Mouse (Mus musculus): ENCODE measurements at regions not wholly inside any gene's neighbourhood (a gene's known extent, or its start where the extent isn't known, plus 50 kb on each side); places are given as distances from the start of the nearest gene placed in this dataset.

GRCm38 (mm10) chr14:99366281-99366987 lies 67.9 kb downstream of the Klf5 start:
- DNase-seq (ENCODE audit: low spot score), result no peak

GRCm38 (mm10) chr14:99366996-99367555 lies 68.6 kb downstream of the Klf5 start:
- no peak for DNase-seq (ENCODE audit: low spot score)

GRCm38 (mm10) chr14:99369366-99369765 lies 70.9 kb downstream of the Klf5 start:
- no peak for DNase-seq (ENCODE audit: low spot score)

GRCm38 (mm10) chr14:99373682-99374081 lies 75.2 kb downstream of the Klf5 start:
- no peak for DNase-seq (ENCODE audit: low spot score)

GRCm38 (mm10) chr14:99375040-99375610 lies 76.6 kb downstream of the Klf5 start:
- DNase-seq (ENCODE audit: low spot score), result no peak

GRCm38 (mm10) chr14:99376652-99377502 lies 78.4 kb downstream of the Klf5 start:
- DNase-seq (ENCODE audit: low spot score), result no peak

GRCm38 (mm10) chr14:99381262-99382017 lies 82.9 kb downstream of the Klf5 start:
- DNase-seq (ENCODE audit: low spot score), result no peak

- no peak for DNase-seq (ENCODE audit: low spot score)
Observed at GRCm38 (mm10) chr14:99382051-99382450, 83.6 kb downstream of the Klf5 start.

- no peak for DNase-seq (ENCODE audit: low spot score)
Observed at GRCm38 (mm10) chr14:99383170-99383569, 84.7 kb downstream of the Klf5 start.

- DNase-seq (ENCODE audit: low spot score), result no peak
Observed at GRCm38 (mm10) chr14:99387581-99387980, 89.1 kb downstream of the Klf5 start.

GRCm38 (mm10) chr14:99389306-99389705 lies 90.8 kb downstream of the Klf5 start:
- no peak for DNase-seq (ENCODE audit: low spot score)

GRCm38 (mm10) chr14:99391700-99392099 lies 93.2 kb downstream of the Klf5 start:
- no peak for DNase-seq (ENCODE audit: low spot score)

GRCm38 (mm10) chr14:99392813-99393212 lies 94.3 kb downstream of the Klf5 start:
- DNase-seq (ENCODE audit: low spot score), result no peak

GRCm38 (mm10) chr14:99393611-99394010 lies 95.1 kb downstream of the Klf5 start:
- DNase-seq (ENCODE audit: low spot score), result no peak

- no peak for DNase-seq (ENCODE audit: low spot score)
Observed at GRCm38 (mm10) chr14:99403155-99403726, 104.8 kb downstream of the Klf5 start.

GRCm38 (mm10) chr14:99405228-99405627 lies 106.7 kb downstream of the Klf5 start:
- DNase-seq (ENCODE audit: low spot score), result no peak

- no peak for DNase-seq (ENCODE audit: low spot score)
Observed at GRCm38 (mm10) chr14:99411835-99412234, 113.3 kb downstream of the Klf5 start.

GRCm38 (mm10) chr14:99416169-99416568 lies 117.7 kb downstream of the Klf5 start:
- no peak for DNase-seq (ENCODE audit: low spot score)

- DNase-seq (ENCODE audit: low spot score), result peak; percentile 14
Observed at GRCm38 (mm10) chr14:99418970-99419369, 120.5 kb downstream of the Klf5 start.

GRCm38 (mm10) chr14:99423334-99423733 lies 124.8 kb downstream of the Klf5 start:
- DNase-seq (ENCODE audit: low spot score), result no peak

- no peak for DNase-seq (ENCODE audit: low spot score)
Observed at GRCm38 (mm10) chr14:99427049-99427448, 128.6 kb downstream of the Klf5 start.

All from thymus, postnatal 0 days (tissue).